Mouse (Mus musculus) heart, adult 18-20 months (tissue): ENCODE measurements at regions not wholly inside any gene's neighbourhood (a gene's known extent, or its start where the extent isn't known, plus 50 kb on each side); places are given as distances from the start of the nearest gene placed in this dataset.
"Not testable (repeated sequence)": the region's sequence is repeated elsewhere in the genome, so short reads cannot be mapped to it uniquely, and the experiment has no call there.

Source experiments
- DNase-seq, 2 experiments: peaks; one replicate each; pipeline ENCODE4 v3.0.0; 2021 to 2022; ENCODE audit warnings: mixed read lengths in 1 of 2

DNA sequence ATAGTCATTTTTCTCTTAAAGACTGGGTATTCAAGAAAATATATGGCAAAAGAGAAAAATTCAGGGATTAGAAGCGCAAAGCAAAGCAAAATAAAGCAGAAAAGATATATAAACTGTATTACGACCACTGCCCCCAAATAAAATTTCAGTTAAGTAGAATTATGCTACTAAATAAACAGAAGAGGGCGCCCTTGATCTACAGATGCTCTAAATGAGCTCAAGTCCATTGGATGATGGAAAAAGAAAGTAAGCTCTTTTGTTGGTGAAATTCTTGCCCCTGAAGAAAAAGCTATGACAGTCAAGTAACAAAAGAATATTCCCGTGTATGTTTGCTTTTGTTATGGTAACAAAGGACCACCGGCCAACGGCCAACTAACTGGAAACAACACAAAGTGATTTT, 165.5 kb upstream of the Stk26 start:
- DNase-seq, result peak; percentile 1 to 51

DNA sequence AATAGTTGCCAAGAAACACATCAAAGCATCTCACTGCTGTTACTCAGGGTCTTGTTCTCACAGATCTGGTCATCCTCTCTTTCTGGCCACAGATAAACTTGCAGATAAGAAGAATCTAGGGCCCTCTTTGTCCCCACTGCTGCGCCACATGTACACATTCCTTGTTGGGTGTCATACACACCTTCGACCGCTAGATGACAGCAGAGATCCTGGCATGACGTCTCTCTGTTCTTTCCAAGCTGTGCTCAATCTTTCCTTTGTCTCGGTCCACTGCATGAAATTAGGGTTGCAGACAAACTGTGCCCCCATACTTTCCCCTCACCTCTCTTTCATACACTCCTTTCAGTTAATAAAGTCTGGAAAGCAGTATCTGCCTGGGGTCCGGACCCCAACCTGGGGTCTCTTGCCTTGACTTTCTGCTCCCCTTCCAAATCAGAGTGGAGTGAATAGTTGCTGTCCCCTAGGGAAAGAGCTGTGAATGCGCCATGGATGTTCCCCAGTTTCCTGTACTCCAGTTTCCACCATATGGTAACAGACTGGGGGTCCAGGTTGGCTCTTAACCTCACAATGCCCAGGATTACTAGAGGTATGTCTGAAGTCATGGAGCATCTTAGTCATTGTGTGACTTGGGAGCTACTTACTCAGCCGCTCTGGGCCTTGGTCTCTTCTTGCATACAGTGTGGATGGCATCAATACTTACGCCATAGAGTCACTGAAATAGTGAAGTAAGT, 182.8 kb upstream of the Stk26 start:
- DNase-seq, result peak; percentile 11 to 80

DNA sequence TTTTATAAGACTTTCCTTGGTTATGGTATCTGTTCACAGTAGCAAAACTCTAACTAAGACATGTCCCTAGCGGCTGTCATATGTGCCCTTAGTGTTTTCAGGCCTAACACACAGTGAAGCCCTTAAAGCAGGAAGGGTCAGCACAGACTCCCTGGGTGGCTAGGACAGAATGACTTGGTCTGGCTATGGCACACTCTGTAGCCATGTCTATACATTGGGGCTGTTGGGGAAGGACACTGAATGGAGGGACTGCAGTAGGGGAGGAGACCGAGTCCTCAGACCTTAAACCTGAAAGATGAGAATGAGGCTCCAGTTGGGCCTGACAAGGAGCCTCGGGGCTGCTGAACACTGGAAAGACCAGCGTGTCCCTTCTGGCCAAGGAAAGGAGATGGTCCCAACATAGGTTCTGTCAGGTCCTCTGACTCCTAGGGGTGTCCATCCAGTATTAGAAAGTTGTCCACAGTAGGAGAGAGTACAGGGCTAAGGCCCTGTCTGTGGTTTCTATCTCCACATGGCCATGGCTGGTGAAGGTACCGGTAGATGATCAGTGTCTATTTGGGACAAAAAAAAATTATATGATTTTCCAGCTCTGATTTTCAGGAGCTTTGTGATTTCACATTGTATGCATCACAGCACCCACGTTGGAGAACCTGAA, 183.5 kb upstream of the Stk26 start:
- no peak for DNase-seq

DNA sequence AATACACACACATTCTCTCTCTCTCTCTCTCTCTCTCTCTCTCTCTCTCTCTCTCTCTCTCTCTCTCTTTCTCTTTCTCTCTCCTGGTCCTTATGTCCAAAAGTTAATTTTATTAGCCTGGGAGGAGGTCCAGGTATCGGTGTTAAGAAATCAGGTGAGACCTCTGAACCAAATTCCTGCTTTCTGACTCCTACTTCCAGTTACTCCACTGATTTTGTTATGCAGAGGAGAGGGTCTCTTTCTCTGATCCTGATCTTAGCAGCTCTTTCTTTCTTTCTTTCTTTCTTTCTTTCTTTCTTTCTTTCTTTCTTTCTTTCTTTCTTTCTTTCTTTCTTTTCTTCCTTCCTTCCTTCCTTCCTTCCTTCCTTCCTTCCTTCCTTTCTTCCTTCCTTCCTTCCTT, 185.5 kb upstream of the Stk26 start:
- DNase-seq, result not testable (repeated sequence)

DNA sequence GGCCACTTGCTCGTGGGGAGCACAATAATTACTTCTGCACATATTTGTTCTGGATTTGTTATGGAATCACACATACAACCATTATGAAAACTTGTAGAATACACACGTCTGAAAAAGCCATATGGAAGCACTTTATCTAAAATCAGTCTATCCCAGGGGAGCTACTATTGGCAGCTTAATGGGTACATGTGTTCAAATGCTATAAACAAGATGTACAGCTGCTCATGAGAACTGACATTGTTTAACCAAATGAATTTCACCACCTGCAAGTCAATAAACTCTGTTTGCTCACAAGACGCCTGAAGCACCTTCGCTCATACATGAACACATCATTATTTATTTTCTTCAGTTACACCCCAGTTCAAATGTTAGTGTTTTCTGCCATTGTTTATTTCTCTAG, 199.5 kb upstream of the Stk26 start:
- DNase-seq, result no peak

DNA sequence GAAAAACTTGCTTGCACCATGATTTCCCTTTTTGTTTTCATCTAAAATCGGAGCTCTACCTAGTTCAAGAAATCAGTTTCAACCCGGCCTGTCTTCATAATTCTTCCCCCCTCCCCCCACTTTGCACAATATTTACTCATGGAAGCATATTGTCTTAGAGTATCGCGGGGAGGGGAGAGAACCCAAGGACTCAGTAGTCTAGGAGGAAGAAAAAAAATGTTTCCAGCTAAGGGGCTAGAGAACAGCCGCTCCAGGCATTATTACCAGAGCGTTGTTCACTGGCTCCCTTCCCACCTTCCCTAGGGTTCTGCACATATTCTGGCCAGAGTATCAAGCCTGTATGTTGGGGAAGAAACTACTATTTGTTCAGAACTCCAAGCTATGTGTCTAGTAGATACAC, 205.2 kb upstream of the Stk26 start:
- DNase-seq, result no peak

DNA sequence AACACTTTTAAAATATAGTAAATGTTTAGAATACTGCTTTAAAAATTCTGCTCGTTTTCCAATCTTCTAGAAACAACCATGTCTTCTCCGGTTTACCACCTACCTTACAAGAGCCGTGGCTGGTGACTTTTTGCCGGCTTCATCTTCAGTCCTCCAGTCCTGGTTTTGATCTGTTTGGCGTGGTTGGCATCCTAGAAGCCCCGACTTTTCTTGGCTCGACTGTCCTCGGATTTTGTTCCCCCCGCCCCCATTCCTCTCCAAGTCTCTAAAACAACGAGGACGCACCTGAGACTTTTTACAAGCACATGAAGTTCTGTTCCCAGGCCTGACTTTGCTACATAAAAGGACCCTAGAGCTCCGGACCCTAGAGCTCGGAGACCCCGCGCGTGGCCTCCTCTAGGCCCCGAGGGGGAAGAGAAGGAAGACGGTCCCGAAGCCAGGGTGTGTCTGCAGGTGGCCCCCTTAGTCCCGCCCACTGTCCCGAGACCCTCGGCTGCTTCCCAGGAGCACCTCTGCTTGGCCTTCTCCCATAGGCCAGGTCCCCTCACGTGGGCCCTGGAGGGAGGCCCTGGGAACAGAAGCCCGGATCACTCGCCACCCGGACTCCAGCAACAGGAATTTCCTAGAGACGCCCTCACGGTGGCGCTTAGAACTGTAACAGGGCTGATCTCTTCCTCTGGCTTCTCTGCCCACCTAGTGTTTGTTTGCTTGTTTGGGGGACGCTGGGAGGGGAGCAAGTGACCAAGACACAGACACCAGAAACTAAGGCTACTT, 205.8 kb upstream of the Stk26 start:
- DNase-seq, result peak; percentile 84 to 90

DNA sequence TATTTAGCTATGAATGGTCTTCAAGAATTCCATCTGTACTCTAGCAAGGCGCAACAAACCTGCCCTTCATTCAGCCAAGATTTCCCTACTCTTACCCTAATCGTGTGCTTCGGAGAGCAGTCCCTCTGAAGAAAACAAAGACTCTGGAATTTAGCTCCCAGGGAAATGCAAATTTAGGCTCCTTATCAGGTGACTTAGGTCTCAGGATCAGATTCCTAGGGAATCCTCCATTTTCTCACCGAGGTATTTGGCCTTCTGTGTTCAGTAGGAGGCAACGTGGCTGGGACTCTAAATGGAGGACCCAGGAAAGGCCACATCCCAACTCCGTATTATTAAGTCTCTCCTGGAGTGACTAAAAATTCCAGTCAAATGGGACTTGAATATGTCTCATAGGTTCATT, 204.2 kb upstream of the Olfr1324 start:
- no peak for DNase-seq

DNA sequence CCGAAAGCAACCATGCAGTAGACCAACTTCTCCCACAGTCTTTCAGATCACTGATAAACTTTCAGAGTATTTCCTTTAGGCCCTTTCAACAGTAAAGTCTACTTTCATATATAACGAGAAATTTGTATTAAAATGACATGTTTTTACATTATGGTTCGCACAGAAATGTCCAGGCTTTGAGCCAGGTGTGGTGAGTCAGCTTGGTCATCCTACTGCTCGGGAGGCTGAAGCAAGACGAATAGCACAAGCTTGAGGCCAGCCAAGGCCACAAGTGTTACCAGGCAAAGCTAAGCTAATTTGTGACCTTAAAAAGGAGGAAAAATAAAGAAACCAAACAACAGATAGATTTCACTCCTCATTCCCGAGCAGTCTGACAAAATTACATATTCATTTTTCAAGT, 197.0 kb upstream of the Olfr1324 start:
- no peak for DNase-seq

DNA sequence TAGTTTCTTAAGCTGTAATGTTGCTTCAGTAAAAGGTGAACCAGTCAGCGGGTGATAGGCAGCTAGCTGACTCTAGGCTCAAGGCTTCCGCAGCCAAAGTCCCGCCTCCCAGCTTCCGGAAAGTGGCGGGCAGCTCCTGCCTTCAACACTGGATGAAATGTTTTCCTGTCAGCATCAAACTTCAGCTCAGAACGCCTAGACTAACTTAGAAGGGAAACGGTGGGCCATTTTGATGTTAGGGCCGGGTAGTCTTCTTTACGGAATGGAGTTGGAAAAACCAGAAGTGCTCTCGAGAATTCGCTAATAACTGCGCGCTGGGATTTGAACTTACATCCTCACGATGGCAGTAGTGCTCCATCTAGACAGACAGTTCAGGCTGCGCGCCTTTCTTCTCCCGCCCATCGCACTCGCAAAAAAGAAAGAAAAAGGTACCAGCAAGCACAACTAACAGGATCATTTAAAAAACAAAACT, 194.7 kb upstream of the Olfr1324 start:
- DNase-seq, result peak in 1 of 2 experiments; percentile 94

DNA sequence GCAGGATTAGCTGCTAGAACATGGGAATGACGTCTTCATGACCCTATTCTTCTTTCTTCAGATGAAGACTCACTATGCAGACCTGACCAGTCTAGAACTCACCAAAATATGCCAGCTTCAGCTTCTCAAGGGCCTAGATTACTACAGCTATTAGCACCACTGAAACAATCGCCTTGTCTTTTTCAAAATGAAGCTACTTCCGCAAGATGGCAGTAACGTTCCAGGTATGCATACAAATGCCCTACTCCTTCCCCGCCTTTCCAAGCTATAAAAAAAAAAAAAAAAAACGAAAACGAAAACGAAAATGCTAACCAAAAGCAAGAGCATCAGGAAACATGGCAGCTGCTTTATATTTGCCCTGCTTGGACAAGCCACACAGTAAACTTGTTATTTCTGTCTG, 192.6 kb upstream of the Olfr1324 start:
- DNase-seq, result peak in 1 of 2 experiments; percentile 70

DNA sequence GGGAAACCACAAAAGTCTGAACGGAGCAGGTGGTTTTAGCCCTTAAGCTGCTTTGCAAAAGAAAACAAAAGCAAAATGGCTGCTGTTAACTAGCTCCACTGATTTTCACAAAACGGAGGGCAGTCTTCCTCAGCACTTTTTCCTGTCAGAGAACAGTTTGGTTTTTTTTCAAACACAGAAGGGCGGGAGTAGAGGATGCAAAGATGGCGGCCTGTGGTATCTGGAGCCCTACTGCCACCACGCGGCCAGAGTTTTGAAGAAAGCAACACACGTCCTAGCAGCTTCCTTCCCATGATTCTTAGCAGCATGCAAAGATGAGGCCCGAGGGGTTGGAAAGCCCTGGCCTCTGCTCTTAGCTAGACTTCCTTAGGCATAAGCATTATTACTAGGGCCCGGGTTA, 191.6 kb upstream of the Olfr1324 start:
- peak in 1 of 2 experiments; percentile 94 for DNase-seq

DNA sequence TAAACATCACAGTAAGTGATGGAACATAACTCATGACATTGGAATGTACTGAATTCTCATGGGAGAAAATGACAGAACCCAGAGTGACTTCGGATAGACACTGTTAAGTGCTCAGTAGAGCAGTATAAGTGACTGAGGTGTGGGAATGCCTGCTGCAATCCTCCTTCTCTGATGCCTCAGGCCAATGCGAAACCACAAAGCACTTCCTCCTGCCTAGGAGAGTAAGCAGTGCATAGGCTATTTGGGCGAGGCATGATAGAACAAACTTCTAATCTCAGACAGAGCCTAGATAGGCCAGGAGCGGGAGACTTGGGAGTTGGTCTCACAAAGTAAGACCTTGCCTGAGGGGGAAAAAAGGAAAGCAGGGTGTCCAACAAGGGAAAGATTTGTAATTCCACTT, 190.6 kb upstream of the Olfr1324 start:
- no peak for DNase-seq

DNA sequence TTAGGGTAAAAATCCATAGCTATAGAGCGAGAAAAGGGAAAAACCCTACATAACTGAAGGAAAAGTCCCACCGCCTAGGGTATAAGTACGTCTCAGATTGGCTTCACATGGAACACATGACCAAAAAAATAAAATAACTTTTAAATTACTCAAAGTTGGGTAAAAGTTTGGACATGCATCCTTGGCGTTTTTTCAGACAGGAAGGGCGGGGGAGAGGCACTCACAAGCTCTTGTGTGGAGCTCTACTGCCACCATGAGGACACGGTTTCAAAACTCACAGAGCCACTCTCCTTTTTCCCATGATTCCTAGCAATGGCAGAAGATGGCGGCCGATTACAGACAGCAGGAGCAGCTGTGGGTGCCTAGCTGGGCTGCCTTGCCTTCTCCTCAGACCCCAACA, 188.6 kb upstream of the Olfr1324 start:
- peak in 1 of 2 experiments; percentile 100 for DNase-seq

DNA sequence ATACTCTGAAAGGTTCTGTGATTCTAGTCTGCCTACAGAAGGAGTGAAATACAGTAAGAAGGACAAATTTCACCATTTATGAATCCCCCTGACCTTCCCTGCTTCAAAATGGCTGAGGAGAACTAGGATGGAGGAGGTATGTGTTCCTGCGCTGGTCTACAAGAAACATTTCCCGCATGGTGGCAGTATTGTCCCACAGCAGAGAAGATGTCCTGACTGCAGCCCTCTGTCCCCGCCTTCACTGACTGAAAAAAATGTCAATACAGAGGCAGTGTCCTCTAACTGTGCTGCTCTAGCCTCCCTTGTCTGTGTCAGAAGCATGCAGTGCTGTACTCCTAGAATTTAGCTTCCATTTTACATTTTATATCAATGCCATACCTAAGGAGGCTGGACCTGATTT, 186.6 kb upstream of the Olfr1324 start:
- DNase-seq, result peak in 1 of 2 experiments; percentile 92

DNA sequence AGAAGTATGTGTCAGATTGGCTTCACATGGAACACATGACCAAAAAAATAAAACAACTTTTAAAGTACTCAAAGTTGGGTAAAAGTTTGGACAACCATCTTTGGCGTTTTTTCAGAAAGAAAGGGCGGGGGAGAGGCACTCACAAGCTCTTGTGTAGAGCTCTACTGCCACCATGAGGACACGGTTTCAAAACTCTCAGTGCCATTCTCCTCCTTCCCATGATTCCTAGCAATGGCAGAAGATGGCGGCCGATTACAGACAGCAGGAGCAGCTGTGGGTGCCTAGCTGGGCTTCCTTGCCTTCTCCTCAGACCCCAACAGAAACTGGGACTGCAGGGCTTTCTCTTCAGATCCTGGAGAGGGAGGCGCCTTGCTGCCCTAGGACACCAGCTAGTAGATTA, 186.1 kb upstream of the Olfr1324 start:
- peak in 1 of 2 experiments; percentile 88 for DNase-seq

DNA sequence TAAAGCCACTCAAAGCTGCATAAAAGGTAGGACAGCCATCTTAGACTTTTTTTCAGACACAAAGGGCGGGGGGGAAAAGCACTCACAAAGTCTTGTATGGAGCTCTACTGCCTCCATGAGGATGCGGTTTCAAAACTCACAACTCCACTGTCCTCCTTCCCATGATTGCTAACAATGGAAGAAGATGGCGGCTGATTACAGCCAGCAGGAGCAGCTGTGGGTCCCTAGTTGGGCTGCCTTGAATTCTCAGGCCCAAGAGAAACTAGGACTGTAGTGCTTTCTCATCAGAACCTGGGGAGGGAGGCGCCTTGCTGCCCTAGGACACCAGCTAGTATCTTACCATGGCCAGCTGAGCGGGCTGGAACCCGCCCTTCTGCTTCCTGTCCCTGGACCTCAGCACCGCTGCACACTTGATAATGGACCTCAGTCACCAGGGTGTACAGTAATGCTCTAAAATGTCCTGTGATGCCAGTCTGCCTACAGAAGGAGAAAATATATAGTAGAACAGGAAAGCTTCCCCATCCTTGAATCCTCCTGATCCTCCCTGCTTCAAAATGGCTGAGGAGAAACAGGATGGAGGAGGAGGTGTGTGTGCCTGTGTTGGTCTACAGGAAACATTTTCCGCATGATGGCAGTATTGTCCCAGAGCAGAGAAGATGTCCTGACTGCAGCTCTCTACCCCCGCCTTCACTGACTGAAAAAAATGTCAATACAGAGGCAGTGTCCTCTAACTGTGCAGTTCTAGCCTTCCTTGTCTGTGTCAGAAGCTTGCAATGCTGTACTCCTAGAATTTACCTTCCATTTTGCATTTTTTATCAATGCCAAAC, 183.7 kb upstream of the Olfr1324 start:
- peak in 1 of 2 experiments; percentile 95 for DNase-seq

DNA sequence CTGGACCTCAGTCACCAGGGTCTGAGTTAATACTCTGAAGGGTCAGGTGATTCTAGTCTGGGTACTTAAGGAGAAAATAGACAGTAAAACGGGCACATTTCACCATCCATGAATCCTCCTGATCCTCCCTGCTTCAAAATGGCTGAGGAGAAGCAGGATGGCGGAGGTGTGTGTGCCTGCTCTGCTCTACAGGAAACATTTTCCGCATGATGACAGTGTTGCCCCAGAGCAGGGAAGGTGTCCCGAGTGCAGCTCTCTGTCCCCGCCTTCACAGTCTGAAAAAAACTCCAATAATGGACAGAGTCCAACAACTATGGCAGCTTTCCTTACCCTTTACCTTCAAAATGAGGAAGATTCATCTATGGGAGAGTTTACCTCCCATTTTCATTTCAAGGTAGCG, 179.8 kb upstream of the Olfr1324 start:
- DNase-seq, result peak in 1 of 2 experiments; percentile 47

DNA sequence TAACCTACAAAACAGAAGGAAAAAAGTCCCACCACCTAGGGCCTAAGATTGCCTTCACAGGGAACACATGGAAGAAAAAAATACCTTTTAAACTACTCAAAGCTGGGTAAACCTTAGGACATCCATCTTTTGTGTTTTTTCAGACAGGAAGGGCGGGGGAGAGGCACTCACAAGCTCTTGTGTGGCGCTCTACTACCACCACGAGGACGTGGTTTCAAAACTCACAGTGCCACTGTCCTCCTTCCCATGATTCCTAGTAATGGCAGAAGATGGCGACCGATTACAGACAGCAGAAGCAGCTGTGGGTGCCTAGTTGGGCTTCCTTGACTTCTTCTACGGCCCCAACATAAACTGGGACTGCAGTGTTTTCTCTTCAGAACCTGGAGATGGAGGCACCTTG, 179.3 kb upstream of the Olfr1324 start:
- DNase-seq, result peak in 1 of 2 experiments; percentile 92

DNA sequence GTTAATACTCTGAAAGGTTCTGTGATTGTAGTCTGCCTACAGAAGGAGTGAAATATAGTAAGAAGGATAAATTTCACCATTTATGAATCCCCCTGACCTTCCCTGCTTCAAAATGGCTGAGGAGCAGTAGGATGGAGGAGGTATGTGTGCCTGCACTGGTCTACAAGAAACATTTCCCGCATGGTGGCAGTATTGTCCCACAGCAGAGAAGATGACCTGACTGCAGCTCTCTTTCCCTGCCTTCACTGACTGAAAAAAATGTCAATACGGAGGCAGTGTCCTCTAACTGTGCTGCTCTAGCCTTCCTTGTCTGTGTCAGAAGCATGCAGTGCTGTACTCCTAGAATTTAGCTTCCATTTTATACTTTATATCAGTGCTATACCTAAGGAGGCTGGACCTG, 177.2 kb upstream of the Olfr1324 start:
- peak in 1 of 2 experiments; percentile 88 for DNase-seq

DNA sequence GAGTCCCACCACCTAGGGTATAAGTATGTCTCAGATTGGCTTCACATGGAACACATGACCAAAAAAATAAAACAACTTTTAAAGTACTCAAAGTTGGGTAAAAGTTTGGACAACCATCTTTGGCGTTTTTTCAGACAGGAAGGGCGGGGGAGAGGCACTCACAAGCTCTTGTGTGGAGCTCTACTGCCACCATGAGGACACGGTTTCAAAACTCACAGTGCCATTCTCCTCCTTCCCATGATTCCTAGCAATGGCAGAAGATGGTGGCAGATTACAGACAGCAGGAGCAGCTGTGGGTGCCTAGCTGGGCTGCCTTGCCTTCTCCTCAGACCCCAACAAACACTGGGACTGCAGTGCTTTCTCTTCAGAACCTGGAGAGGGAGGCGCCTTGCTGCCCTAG, 176.7 kb upstream of the Olfr1324 start:
- DNase-seq, result peak in 1 of 2 experiments; percentile 95

DNA sequence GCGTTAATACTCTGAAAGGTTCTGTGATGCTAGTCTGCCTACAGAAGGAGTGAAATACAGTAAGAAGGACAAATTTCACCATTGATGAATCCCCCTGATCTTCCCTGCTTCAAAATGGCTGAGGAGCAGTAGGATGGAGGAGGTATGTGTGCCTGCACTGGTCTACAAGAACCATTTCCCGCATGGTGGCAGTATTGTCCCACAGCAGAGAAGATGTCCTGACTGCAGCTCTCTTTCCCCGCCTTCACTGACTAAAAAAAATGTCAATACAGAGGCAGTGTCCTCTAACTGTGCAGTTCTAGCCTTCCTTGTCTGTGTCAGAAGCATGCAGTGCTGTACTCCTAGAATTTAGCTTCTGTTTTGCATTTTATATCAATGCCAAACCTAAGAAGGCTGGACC, 174.6 kb upstream of the Olfr1324 start:
- DNase-seq, result peak in 1 of 2 experiments; percentile 99
